26 mouse cellular contexts compared by ENCODE assay signal in genomic region chr6:4611853-4612252, GRCm38 (mm10). TPM values are rescaled to one million over a fixed set of nuclear protein-coding genes. Genes with fewer than 3 reads are reported as not detected.
DNase-seq lines count a peak whose midpoint lies in the region; ATAC-seq and TF ChIP-seq lines count a peak whose summit lies in the region.
"Had no signal": no experiment of that assay in that cellular context is flagged by ENCODE, and none has a peak within 500 bp of the region (broad histone marks: within the 10 kb centered on the region; RNA-seq: fewer than 3 reads in every experiment).

No protein-coding gene starts in this region.

- H3K36me3 ChIP-seq in liver, postnatal 0 days (replicated peaks; ENCODE audit: insufficient read depth, low read length): peaks cover 6% of the 10 kb centered on the region
- H3K36me3 ChIP-seq in liver, embryonic 12.5 days: peaks cover 25% of the 10 kb centered on the region
- H3K36me3 ChIP-seq in heart, embryonic 10.5 days: peaks cover 25% of the 10 kb centered on the region

- no peaks in the 10 kb centered on the region for H3K9me3 ChIP-seq in liver, postnatal 0 days (ENCODE audit: low read length)
- no peaks in the 10 kb centered on the region for H3K9me3 ChIP-seq in liver, embryonic 12.5 days (replicated peaks)
- no peaks in the 10 kb centered on the region for H3K9me3 ChIP-seq in heart, embryonic 10.5 days
- H3K9me3 ChIP-seq: forebrain, embryonic 13.5 days; G1E; hindbrain, embryonic 12.5 days; hindbrain, embryonic 15.5 days had no signal

- TF ChIP-seq EP300 in liver, postnatal 0 days (IDR thresholded peaks at IDR 0.05; ENCODE audit: low read depth): peak; percentile 44; the same call in 1 of the 2 replicates

- no peaks in the 10 kb centered on the region for H3K4me1 ChIP-seq in liver, postnatal 0 days (ENCODE audit: insufficient read depth)
- no peaks in the 10 kb centered on the region for H3K4me1 ChIP-seq in liver, embryonic 12.5 days
- peaks cover 11% of the 10 kb centered on the region; the same call in 1 of the 2 replicates for H3K4me1 ChIP-seq in heart, embryonic 10.5 days
- H3K4me1 ChIP-seq: hindbrain, embryonic 12.5 days; hindbrain, embryonic 15.5 days had no signal

- H3K27ac ChIP-seq in liver, postnatal 0 days (ENCODE audit: low read depth): no peak overlapping the region
- H3K27ac ChIP-seq in liver, embryonic 12.5 days: no peak overlapping the region
- H3K27ac ChIP-seq in heart, embryonic 10.5 days: no peak overlapping the region
- H3K27ac ChIP-seq: forebrain, embryonic 10.5 days; forebrain, embryonic 13.5 days; heart, embryonic 13.5 days; hindbrain, embryonic 12.5 days; hindbrain, embryonic 15.5 days had no signal

- no peak overlapping the region for H3K9ac ChIP-seq in liver, postnatal 0 days (replicated peaks)
- H3K9ac ChIP-seq in liver, embryonic 12.5 days: no peak overlapping the region
- H3K9ac ChIP-seq: forebrain, embryonic 13.5 days; heart, embryonic 13.5 days; hindbrain, embryonic 12.5 days; hindbrain, embryonic 15.5 days had no signal

- TF ChIP-seq CTCF in liver, postnatal 0 days (IDR thresholded peaks at IDR 0.05; ENCODE audit: low read depth): no peak

- H3K4me3 ChIP-seq in liver, postnatal 0 days (ENCODE audit: low read depth, low read length): no peak overlapping the region
- H3K4me3 ChIP-seq in liver, embryonic 12.5 days: no peak overlapping the region
- H3K4me3 ChIP-seq in heart, embryonic 10.5 days: no peak overlapping the region
- H3K4me3 ChIP-seq: forebrain, embryonic 10.5 days; forebrain, embryonic 13.5 days; heart, embryonic 13.5 days; hindbrain, embryonic 12.5 days; hindbrain, embryonic 15.5 days had no signal

- 71% methylated on average over 4 of the region's 4 CpGs for WGBS in liver, postnatal 0 days (ENCODE audit: insufficient replicate concordance)
- 72% methylated on average over 4 of the region's 4 CpGs for WGBS in liver, embryonic 12.5 days (ENCODE audit: insufficient replicate concordance)
- WGBS in heart, embryonic 10.5 days: 84% methylated on average over 4 of the region's 4 CpGs

- no peak for ATAC-seq in liver, postnatal 0 days
- ATAC-seq in liver, embryonic 12.5 days: no peak
- ATAC-seq in megakaryocyte, adult 5-6 weeks (ENCODE audit: poor library complexity, severe bottlenecking): peak; percentile 94
- peak; percentile 77 for ATAC-seq in neutrophil, adult 5-6 weeks (ENCODE audit: extremely low read depth, insufficient number of reproducible peaks, low FRiP score, poor library complexity, severe bottlenecking)
- ATAC-seq: forebrain, embryonic 13.5 days; forebrain, embryonic 16.5 days; Patski had no signal

- H3K4me2 ChIP-seq in liver, postnatal 0 days (ENCODE audit: low read depth, low read length): no peak overlapping the region
- no peak overlapping the region for H3K4me2 ChIP-seq in liver, embryonic 12.5 days
- H3K4me2 ChIP-seq: forebrain, embryonic 13.5 days; heart, embryonic 13.5 days; hindbrain, embryonic 12.5 days; hindbrain, embryonic 15.5 days had no signal

- no peak for DNase-seq in liver, postnatal 0 days
- DNase-seq in adrenal gland, postnatal 25 days: no peak
- no peak for DNase-seq in heart, embryonic 10.5 days (ENCODE audit: low spot score)
- DNase-seq: adrenal gland, adult 2 months; adrenal gland, postnatal 14 days; B cell, adult 2 months; cerebellum, adult 11-12 months; cerebellum, adult 8-10 months; cerebellum, postnatal 10 days; cerebellum, postnatal 36 days; gastrocnemius, postnatal 14 days; heart, adult 18-20 months; heart, postnatal 14 days; heart, postnatal 4 days had no signal

- no peaks in the 10 kb centered on the region for H3K27me3 ChIP-seq in liver, postnatal 0 days (ENCODE audit: insufficient read depth, low read length)
- no peaks in the 10 kb centered on the region for H3K27me3 ChIP-seq in liver, embryonic 12.5 days (replicated peaks)
- H3K27me3 ChIP-seq in heart, embryonic 10.5 days (ENCODE audit: insufficient read depth, poor library complexity, severe bottlenecking): no peaks in the 10 kb centered on the region
- H3K27me3 ChIP-seq: CH12.LX; forebrain, embryonic 13.5 days; heart, embryonic 13.5 days; hindbrain, embryonic 12.5 days; hindbrain, embryonic 15.5 days; Patski had no signal

RNA-seq across cellular contexts. Expression of gene Casd1, which starts 11.2 kb away (rescaled TPM):
- 8.0 and 8.5 TPM in 2 replicates for polyA plus RNA-seq in liver, postnatal 0 days (2015; fragmentation: Nextera tagmentation; extraction: Ambion mirVana)
- polyA plus RNA-seq in liver, embryonic 12.5 days (2016; fragmentation: Nextera tagmentation; extraction: Ambion mirVana): 17.4 and 18.1 TPM in 2 replicates
- 28.1 and 31.5 TPM in 2 replicates for total RNA-seq in megakaryocyte, adult 5-6 weeks (2015)
- 62.1 and 68.1 TPM in 2 replicates for total RNA-seq in megakaryocyte, adult 5-6 weeks (2017)
- total RNA-seq in neutrophil, adult 5-6 weeks (2017): 28.5 and 36.2 TPM in 2 replicates
- 39.9 and 41.9 TPM in 2 replicates for total RNA-seq in adrenal gland, postnatal 25 days (2021)
- 32.1 and 43.8 TPM in 2 replicates for polyA plus RNA-seq in heart, embryonic 10.5 days (2016; fragmentation: Nextera tagmentation; extraction: Ambion mirVana)

Comparison
In these comparisons a context has a peak if more than half of its experiments do, and no peak if none do; other contexts are left out.
1. ATAC-seq: peak in megakaryocyte, adult 5-6 weeks (single experiment) and neutrophil, adult 5-6 weeks (single experiment); none in liver, postnatal 0 days (single experiment) and liver, embryonic 12.5 days (single experiment).